Mouse (Mus musculus) gastrocnemius, adult 2 months (tissue): Measurements from ENCODE around the gene Slc16a13. TPM values are rescaled to one million over a fixed set of nuclear protein-coding genes. Genes with fewer than 3 reads are reported as not detected.

Experiments used
- DNase-seq: peaks from one replicate; pipeline ENCODE4 v3.0.0; 2022
- H3K27ac ChIP-seq: fragments of 200-600 bp; 2 replicates; pipeline ENCODE4 v1.8.1; 2022; ENCODE audit warnings: mild to moderate bottlenecking
- H3K4me3 ChIP-seq: fragments of 200-600 bp; 2 replicates; pipeline ENCODE4 v1.8.1; 2022; ENCODE audit warnings: mild to moderate bottlenecking, moderate library complexity
- CTCF ChIP-seq: fragments of 200-600 bp; IDR thresholded peaks from 2 replicates; pipeline ENCODE4 v1.8.1; 2022; ENCODE audit warnings: antibody characterized with exemption, mild to moderate bottlenecking, moderate library complexity
- intact Hi-C: fragments of 180-260 bp; cut with DNase I; formaldehyde crosslinking; loops from one replicate; pipeline ENCODE4 v1.15.1; 2025
- long read RNA-seq, 2 experiments: library from polyadenylated mRNA; stranded (forward); transcript quantifications; one replicate each; pipeline ENCODE4 v2.0.0; 2021
- total RNA-seq, 2 experiments: library from RNA; stranded (reverse); gene quantifications; 2 replicates each; pipeline ENCODE4 v1.2.3; 2021

The Slc16a13 gene
- under 1 TPM; 0.28 to 0.67 TPM for total RNA-seq
- long read RNA-seq, experiment 1: 0 reads
- long read RNA-seq, experiment 2, partial matches to known transcripts: 1 of 2 reads
- long read RNA-seq, experiment 2, other reads (novel, unspliced or antisense): 0 of 2 reads

DNA sequence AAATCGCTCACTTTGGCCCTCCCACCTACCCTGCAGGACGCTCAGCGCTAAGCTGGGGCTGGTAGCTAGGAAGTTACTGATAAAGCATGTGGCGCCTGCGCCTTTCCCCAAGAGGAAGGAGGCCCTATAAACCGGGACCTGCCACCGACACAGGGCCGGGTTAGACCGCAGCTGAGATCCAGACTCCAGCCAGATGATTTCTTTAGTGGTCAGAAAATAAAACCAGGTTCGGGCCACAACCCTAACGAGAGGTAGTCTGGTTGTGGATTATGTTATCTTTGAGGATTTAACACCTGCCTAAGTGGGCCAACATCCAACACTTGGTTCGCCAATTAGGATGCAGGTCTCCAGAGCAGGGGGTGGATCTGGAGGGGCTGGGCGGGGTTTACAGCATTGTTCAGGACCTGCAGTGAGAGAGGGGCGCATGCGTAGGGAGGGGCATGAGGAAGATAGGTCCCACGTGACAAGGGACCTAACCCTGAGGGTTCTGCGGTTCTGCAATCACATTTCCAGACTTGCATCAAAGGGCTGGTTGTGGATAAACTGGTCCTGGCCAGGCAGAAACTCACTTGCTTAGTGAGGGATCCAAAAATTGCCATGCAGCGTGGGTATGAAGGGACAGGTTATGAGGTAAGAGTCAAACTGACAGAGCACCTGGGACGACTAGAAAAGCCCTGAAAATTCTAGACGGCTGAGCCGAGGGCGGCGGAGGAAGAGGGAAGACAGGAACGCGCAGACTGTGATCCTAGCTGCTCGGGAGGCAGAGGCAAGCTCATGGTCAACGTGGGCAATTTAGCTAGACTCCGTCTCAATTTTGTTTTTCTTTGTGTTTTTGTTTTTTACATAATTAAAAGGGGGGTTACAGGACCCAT lies at the start of gene Slc16a13:
Gene Slc16a13, minus strand, starts transcription at position 334 of the 872 bp plus-strand sequence.
- intact Hi-C loops: no loop called here

GRCm38 (mm10) chr11:70266405-70266804 lies 45.5 kb upstream of the Slc16a13 start:
- H3K27ac ChIP-seq: peak overlapping the region; percentile 63
- intact Hi-C loops: no loop called here
- no peak for TF ChIP-seq CTCF
- no peak overlapping the region for H3K4me3 ChIP-seq
- peak; percentile 61 for DNase-seq

More for the DNA sequence above, at the start of gene Slc16a13:
- Histone ChIP-seq H3K27ac (peak within 1 kb of the TSS; percentile 90), H3K4me3 (peak within 1 kb of the TSS; percentile 78)
- DNase-seq: peak; percentile 89
- TF ChIP-seq CTCF: no peak

DNA sequence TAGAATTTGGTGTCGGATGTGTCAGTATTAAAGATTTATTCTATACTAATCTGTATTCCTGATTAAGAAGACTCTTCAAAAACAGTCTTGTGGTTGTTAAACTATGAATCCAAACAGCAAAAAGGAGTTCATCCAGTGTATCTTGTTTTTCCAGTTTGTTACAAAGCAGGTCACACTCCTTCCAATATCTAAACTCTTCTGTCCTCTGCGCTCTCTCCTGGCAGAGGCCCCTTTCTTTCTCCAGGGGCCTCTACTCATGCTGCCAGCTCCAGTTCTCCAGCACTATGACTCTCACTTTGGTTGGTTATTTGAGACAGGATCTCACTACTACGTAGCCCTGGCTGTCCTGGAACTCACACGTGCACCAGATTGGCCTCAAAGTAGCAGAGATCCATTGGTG lies 45.0 kb upstream of the Slc16a13 start:
- Histone ChIP-seq H3K4me3 (no peak overlapping the region), H3K27ac (peak overlapping the region; percentile 63)
- no peak for TF ChIP-seq CTCF
- no peak for DNase-seq
- intact Hi-C loops: no loop called here

- peak overlapping the region; percentile 63; the same call in 1 of the 2 replicates for H3K27ac ChIP-seq
- TF ChIP-seq CTCF: no peak
- intact Hi-C loops: no loop called here
These were observed 44.4 kb upstream of the Slc16a13 start for GRCm38 (mm10) chr11:70265252-70265651.

DNA sequence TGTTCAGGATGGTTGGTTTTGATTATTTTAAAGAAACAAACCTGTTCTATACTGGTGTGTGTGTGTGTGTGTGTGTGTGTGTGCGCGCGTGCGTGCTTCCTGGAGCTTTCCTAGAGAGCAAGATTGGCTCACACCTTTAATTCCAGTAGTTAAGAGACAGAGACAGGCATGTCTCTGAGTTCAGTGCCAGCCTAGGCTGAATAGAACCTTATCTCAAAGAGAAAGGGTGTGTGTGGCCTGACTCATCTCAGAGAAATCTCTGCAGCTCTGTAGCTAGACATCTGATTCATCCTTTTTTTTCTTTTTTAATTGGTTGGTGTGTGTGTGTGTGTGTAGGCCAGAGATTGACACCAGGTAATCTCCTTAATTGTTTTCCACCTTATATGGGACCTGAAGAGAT lies 38.2 kb upstream of the Slc16a13 start:
- intact Hi-C loops: no loop called here
- no peak for DNase-seq

More at GRCm38 (mm10) chr11:70265252-70265651, 44.4 kb upstream of the Slc16a13 start:
- H3K4me3 ChIP-seq: no peak overlapping the region
- no peak for DNase-seq

GRCm38 (mm10) chr11:70254931-70255531 lies 34.2 kb upstream of the Slc16a13 start, which contains the start of gene Alox12:
TSS of gene Alox12 (minus strand) at chr11:70255353.
- peak; percentile 70 for DNase-seq
- Histone ChIP-seq H3K27ac (peak within 1 kb of the TSS; percentile 69; the same call in 1 of the 2 replicates), H3K4me3 (peak within 1 kb of the TSS; percentile 72)
- peak; percentile 66 for TF ChIP-seq CTCF
- intact Hi-C loops: loop anchor here (1.0 kb wide), 1 partner anchor 54 kb away; no protein-coding TSS in a partner anchor

More for the DNA sequence above, 38.2 kb upstream of the Slc16a13 start:
- no peak overlapping the region for H3K27ac ChIP-seq
- no peak for TF ChIP-seq CTCF
- no peak overlapping the region for H3K4me3 ChIP-seq

DNA sequence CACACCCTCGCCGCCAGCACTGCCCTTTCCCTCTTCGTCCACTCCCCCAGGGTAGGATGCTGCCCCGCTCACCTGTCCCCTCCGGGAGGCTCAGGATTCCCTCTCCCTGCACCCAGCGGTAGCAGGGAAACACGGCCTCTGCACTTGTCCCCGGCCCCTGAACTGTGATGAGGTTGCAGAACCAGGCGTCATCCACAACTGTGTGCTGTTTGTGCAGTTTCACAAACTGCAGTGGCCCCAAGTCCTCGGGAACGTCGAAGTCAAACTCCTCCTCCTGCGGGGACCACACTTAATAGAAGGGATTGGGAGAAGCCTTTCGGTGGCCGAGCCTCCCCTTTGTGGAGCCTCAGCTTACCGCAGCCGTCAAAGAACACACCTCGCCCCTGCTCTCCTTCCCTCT lies 33.5 kb upstream of the Slc16a13 start:
- no peak for DNase-seq
- Histone ChIP-seq H3K4me3 (peak overlapping the region; percentile 72), H3K27ac (no peak overlapping the region; the same call in 1 of the 2 replicates)
- no peak for TF ChIP-seq CTCF
- intact Hi-C loops: no loop called here

DNA sequence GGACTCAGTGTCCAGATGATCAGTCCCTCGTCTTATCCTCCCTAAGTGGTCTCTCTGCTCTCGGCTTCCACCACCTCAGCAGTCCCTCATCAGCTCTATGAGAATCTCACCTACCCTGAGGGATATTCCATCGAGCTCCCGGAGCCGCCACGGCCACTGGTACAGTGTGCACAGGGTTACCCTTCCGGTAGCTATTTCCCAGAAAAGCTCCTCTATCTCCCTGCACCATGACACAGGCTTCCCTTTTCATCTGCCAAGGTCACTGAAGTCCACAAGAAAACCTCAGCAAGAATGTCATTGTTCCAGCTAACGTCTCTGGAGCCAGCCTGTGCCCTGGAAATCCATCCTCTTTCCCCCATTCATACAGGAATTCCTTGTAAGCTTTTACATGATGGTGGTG lies 31.0 kb upstream of the Slc16a13 start:
- no peak for DNase-seq
- no peak overlapping the region for H3K4me3 ChIP-seq
- intact Hi-C loops: no loop called here
- no peak for TF ChIP-seq CTCF
- H3K27ac ChIP-seq: no peak overlapping the region

DNA sequence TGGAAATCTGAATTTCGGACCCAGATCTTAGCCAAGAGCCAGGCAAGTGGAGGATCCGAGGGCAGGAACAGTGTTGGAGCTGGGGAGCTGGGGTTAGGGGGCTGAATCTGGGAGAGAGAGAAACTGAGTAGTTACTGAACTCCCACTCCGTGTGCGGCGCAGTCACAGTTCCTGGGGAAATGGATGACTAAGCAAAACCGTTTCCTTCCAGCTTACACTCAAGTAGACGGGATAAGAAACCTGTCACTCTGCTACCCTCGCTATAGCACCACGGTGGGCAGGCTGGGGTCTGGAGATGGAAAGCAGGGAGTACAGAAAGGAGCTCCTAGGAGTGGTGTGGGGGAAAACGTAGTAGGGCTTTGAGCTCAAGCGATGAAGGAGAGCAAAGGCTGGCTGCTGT lies 29.3 kb upstream of the Slc16a13 start:
- no peak for TF ChIP-seq CTCF
- no peak overlapping the region for H3K4me3 ChIP-seq
- intact Hi-C loops: no loop called here
- H3K27ac ChIP-seq: no peak overlapping the region
- no peak for DNase-seq

DNA sequence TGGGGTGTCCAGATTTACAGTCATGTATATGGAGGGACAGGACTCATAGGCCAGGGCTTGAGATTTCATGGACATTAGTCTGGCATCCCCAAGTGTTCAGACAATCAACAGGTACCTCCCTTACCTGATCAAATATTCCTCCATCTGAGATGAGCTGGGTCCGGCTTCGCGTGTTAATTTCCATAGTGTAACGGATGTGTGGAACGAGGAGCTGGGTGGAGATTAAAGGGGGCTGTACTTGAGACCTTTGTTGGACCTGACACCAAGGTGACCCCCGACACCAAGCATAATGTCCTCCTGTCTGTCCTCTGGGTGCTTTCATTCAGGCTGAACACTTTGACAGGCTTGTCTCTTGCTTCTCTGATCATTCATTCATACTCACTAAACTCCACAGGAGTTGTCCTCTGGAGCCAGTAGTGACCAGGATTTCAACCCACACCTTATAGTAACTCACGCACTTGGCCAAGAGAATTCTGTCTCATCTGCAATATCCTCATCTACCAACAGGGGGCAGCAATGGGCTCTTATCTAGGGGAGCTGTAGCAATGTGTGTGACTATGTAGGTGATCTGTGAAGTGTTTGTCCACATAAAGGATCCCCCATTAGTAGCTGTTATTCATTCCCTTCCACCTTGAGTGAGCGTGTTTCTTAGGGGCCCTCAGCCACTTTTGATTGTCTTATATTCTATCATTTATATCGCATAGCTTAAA lies 26.4 kb upstream of the Slc16a13 start:
- intact Hi-C loops: no loop called here
- H3K27ac ChIP-seq: no peak overlapping the region
- H3K4me3 ChIP-seq: no peak overlapping the region
- peak; percentile 92; the same call in 1 of the 2 replicates for TF ChIP-seq CTCF
- DNase-seq: peak; percentile 63

DNA sequence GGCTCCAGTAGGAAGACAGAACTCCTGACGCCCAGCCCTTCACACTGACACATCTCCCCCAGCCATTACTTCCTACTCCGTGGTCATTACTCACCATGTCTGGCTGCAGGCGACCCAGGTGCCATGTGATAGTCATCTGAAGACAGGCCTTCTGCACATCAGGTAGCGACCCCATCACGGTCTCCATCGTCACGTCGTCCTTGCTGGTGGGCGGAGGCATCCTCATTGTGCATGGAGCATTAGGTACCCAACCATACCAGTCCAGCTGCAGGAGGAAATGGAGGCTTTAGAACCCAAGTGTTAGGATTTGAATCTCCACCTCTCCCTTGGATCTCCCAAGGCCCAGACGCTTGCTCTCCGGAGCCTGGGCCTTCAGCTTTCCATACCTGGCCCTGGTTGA lies 21.7 kb upstream of the Slc16a13 start:
- no peak for DNase-seq
- Histone ChIP-seq H3K27ac (no peak overlapping the region), H3K4me3 (no peak overlapping the region)
- intact Hi-C loops: no loop called here
- no peak for TF ChIP-seq CTCF

DNA sequence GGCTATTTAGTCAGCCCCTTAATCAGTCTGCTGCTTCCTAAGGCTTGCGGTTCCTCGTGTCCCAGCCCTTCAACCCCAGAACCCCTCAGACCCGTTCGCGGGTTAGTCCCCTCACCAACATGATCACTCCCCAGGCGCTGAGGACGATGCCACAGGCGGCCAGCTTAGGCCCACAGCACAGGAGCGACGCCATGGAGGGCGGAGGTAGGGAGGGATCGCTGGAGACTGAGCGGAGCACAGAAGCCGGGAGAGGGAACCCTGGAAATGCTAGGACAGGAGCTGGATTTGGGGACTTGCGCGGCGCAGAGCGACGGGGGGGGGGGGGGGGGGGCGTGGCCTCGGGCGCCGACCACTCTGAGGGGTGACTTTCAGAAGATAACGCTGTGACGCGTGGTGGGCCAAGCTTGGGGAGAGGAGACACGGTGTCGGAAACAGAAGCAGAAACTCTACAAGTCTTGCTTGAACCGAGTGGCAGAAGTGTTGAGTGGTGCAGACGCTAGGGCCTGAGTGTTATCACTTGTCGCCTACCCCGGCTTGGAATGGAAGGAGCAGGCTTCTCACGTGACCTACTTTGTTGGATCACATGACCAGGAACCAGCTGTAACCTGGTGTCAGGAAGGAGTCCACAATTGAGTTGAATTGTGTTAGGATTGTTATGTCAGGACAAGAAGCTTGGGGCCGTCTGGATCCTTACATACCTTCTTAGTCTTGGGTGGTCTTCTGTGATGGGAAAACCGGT lies 18.8 kb upstream of the Slc16a13 start, which contains the start of the genes Gm21988 and Rnasek:
Gene Gm21988, minus strand, starts transcription at position 290 of the 739 bp plus-strand sequence.
Gene Rnasek, minus strand, starts transcription at position 302 of the 739 bp plus-strand sequence.
- TF ChIP-seq CTCF: no peak
- H3K27ac ChIP-seq: peak within 1 kb of the TSS; percentile 97
- intact Hi-C loops: no loop called here
- peak within 1 kb of the TSS; percentile 99 for H3K4me3 ChIP-seq
- DNase-seq: peak; percentile 75
